Mouse (Mus musculus) layer of hippocampus, postnatal 14 days (tissue): ENCODE results near the gene Atf4. TPM values are rescaled to one million over a fixed set of nuclear protein-coding genes. Genes with fewer than 3 reads are reported as not detected.

Experiments
- DNase-seq, 2 experiments: peaks; one replicate each; pipeline ENCODE4 v3.0.0; 2021 to 2022; ENCODE audit warnings: low spot score in 2 of 2, mixed read lengths in 1 of 2
- total RNA-seq, 2 experiments: library from RNA; stranded (reverse); gene quantifications; 2 replicates each; pipeline ENCODE4 v1.2.3; 2021

The Atf4 gene
- total RNA-seq, 2 experiments from 2014 or later, result 96.2 to 96.4 TPM

DNA sequence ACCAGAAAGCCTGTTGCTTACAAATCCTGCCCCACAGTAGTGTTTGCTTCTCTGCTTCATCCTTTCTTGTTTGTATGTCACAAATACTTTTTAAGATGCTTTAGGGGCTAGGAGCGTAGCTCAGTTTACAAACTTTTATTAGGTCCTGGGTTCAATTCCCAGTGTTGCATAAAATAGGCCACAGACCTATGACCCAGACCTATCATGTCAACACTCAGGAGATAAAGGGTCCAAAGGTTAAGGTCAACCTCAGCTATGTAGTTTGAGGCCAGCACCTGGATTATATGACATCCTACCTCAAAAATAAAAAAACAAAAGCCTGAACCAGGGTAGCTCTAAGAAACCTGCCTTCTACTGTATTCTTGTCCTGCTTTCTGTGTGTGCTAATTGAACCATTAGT is 6.4 kb upstream of the Atf4 start:
- DNase-seq, result no peak

DNA sequence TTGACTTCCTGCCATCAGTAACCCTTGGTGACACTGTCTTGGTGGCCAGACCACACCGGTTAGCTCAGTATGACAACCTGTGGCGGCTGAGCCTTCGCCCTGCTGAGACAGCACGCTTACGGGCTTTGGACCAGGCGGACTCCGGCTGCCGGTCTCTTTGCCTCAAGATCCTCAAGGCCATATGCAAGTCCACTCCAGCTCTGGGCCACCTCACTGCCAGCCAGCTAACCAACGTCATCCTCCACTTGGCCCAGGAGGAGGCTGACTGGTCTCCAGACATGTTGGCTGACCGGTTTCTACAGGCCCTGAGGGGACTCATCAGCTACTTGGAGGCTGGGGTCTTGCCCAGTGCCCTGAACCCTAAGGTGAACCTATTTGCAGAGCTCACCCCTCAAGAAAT is 5.3 kb upstream of the Atf4 start:
- no peak for DNase-seq

DNA sequence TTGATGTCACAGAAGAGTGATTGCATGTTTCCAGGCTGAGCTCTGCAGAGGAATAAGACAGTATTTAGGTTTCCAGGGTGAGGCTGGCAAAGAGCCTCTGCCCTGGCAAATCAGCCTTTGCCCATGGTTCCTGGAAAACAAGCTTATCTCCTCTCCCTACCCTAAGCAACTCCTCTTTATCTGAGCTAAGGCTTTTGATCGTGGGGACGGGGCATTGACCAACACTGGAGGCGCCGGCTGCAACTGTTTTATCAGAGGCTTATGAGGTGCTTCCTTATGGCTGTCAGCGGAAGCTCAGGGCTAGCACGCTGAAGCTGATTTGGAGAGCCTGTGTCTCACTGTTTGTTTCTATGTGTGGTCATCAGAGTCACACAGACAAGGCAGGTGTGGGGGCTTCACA is 4.4 kb upstream of the Atf4 start:
- no peak for DNase-seq

DNA sequence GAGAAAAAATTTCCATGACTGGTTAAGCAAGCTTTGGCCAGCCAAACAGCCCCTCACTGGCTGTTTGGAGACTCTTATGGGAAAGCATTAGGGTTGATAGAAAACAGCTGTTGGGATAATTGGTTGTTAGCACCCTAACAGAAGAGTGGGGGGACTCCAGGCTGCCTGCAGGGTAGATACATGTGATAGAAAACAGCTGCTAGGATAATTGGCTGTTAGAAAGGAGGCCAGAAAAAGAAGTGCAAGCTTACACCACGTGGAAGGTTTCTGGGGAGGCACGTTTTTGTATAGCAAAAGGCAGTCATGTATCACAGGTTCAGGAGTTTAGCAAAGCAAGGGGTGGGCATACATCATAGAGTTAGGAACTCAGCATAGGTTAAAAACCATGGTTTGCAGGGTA is 1.5 kb upstream of the Atf4 start:
- no peak for DNase-seq

DNA sequence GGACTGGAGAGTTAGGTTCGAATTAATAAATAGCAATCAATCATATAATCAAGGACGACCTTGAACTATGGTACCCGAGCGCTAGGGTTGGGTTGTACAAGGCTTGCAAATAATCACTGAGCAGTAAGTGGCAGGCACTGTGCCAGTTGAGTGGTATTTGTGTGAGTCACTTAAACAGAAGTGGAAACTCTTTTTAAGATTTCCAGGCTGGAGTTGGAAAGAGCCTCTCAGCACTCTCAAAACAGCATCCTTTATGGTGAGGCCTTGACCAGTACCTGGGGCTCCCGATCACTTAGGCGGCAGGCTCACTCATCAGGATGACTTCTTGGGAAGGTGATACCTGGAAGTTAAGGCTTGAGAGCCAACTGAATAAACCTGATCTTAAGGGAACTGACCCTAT is 777 bp upstream of the Atf4 start:
- DNase-seq, result peak in 1 of 2 experiments; percentile 44

DNA sequence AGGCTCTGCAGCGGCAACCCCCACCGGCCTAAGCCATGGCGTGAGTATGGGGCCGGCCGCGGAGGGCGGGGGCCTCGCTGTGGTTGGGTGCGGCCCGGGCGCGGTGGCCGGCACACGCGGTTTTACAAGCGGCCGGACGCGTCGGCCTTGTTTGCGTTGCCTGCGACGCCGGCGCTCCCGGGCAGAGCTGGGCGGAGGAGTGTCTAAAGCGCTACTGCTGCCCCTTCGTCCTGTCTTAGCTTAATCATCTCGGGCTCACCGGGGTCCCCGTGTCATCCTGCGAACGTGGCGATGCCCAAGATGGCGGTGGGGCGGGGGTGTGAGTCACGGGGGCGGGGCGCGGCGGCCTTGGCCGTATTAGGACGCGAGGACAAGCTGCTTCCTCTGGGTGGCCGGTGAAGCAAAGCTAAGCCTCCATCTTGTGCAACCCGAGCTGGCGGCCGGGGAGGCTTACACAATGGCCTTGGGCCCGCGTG is 700 bp downstream of the Atf4 start:
- no peak for DNase-seq

DNA sequence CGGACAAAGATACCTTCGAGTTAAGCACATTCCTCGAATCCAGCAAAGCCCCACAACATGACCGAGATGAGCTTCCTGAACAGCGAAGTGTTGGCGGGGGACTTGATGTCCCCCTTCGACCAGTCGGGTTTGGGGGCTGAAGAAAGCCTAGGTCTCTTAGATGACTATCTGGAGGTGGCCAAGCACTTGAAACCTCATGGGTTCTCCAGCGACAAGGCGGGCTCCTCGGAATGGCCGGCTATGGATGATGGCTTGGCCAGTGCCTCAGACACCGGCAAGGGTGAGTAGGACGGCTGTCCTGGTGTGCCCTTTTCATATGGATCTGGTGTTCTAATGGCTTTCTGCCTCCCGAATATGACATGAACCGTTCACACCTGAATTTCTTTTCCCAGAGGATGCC is 1.3 kb downstream of the Atf4 start:
- no peak for DNase-seq

DNA sequence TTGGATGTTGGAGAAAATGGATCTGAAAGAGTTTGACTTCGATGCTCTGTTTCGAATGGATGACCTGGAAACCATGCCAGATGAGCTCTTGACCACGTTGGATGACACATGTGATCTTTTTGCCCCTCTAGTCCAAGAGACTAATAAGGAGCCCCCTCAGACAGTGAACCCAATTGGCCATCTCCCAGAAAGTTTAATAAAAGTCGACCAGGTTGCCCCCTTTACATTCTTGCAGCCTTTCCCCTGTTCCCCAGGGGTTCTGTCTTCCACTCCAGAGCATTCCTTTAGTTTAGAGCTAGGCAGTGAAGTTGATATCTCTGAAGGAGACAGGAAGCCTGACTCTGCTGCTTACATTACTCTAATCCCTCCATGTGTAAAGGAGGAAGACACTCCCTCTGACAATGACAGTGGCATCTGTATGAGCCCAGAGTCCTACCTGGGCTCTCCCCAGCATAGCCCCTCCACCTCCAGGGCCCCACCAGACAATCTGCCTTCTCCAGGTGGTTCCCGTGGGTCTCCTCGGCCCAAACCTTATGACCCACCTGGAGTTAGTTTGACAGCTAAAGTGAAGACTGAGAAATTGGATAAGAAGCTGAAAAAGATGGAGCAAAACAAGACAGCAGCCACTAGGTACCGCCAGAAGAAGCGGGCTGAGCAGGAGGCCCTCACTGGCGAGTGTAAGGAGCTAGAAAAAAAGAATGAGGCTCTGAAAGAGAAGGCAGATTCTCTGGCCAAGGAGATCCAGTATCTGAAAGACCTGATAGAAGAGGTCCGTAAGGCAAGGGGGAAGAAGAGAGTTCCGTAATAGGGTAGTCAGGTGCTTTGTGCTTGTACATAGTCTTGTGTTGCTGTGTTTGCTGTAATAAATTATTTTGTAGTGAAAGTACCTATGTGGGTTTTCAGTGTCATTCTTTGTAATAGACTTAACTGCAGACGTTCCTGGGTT is 1.9 kb downstream of the Atf4 start:
- no peak for DNase-seq

DNA sequence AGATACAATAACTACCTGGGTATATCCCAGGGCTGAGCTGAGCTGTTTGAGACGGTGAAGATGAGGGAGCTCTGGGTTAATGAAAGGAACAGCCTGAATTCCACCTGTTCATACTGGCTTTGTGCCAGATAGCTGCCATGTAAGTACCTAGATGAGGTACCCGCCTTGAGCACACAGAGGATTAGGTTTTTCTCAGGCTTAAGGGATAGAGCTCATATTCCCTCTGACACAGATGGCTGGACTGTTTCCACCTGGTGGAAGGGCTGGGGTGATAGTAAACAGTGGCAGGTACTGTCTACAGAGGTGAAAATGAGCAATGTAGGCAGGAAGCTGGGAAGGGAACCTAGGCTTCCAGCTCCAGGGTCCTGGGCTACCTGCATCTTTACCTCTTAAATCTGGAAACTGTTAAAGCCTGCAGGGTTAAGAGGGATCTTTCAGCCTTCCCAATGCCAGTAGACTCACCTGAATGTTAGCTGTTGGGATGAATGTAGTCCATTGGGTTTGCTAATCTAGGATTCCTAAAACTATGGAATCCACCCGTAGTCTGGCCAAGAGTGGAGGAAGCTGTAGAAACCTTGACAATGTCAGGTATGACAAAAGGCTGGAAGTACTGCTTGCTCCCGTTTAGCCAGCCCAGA is 2.7 kb downstream of the Atf4 start:
- DNase-seq, result no peak

DNA sequence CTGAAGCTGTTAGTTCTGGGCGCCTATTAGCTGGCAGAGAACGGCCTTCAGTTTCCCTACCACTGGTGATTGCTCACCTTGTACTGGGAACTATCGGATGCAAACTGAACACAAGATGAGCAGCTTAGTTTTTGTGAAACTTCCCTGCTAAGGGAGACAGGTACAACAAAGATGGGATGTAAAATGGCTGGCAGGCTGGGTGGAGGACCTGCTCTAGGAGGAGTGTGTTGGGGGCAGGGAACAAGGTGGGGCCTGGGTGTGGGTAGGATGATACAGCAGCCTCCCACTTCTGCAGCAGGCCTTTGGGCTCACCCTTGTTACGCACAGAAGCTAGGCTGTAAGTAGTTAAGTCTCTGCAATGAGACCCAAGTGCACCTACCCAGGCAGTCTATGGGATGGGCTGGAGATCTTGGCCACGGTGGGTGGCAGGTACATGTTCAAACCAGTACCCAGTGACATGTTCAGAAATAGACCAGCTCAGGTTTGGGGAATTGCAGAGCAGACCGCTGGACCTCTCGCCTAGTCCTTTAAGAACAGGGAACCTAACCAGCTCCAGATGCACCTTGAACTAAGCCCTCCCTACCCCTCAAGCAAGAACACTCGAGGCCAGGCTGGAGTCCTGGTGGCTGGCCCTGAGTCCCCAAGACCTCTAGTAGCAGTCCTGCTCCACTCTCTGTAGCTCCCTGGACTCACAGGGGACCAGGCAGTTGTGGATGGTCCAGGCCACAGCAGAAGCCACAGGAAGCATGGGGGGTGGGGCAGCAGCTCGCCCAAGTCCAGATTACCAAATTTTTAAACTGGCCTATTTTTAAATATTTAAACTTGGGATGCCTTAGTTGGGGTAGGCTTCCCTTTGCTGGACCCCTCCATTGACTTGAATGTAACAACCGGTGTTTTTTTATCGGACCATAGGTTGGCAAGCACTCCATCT is 3.5 kb downstream of the Atf4 start:
- no peak for DNase-seq

DNA sequence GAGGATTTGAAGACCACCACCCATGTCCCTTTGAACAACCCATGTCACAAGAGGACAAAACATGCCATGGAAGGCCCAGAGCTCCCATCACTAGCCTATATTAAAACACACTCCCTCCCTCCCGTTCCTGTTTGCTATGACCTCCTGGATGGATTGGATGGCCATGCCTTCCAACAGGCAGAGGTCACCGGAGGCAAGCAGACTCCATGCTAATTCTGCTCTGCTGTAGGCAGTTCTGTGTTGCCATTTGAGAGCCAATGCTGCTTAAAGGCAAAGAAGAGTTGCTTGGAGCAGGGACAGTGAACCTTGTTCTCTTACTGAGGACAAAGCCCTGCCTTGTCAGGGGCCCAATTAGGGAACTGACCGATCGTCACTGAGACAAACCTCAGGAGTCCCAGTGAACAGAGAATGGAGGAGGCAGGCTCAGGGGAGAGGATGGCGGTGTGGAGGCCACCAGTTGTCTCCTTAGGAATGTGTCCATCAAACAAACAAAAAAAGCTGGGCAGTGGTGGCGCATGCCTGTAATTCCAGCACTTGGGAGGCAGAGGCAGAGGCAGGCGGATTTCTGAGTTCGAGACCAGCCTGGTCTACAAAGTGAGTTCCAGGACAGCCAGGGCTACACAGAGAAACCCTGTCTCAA is 4.5 kb downstream of the Atf4 start:
- DNase-seq, result no peak

DNA sequence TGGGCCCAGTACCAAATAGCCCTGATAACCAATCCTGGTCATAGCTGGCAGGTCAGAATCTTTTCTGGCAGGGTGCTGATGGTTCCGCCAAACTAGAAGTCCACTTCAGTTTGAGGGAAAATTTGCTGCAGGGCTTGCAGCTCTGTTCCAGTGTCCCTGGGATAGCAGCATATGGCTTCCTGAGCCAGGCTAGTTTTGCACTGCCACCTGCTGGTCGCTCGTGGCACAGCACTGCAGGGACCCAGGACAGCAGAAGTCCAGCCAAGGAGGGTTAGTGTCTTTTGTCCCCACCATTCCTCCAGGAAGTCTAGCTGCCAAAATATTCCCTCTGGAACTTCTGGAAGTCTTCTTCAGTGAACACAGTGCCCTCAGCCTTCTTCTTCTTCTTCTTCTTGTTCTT is 5.7 kb downstream of the Atf4 start:
- DNase-seq, result peak; percentile 81 to 85

DNA sequence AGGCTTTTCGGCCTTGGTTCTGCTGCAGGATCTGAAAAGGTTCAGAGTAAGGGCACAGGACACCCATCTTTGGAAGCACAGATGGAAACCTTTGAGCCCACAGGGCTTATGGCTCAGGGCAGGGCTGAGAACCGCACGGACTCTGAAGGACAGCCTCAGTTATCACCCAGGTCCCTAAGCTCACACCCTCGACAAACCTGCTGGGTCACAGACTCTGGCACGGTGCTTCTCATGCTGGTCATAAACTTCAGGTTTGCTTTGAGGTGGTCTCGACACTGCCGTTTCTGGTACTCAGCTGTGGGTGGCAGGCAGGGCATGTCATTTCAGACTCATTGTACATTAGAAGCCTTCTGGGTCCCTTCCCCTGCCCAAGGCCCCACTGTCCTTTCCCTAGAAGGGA is 6.1 kb downstream of the Atf4 start:
- DNase-seq, result no peak

DNA sequence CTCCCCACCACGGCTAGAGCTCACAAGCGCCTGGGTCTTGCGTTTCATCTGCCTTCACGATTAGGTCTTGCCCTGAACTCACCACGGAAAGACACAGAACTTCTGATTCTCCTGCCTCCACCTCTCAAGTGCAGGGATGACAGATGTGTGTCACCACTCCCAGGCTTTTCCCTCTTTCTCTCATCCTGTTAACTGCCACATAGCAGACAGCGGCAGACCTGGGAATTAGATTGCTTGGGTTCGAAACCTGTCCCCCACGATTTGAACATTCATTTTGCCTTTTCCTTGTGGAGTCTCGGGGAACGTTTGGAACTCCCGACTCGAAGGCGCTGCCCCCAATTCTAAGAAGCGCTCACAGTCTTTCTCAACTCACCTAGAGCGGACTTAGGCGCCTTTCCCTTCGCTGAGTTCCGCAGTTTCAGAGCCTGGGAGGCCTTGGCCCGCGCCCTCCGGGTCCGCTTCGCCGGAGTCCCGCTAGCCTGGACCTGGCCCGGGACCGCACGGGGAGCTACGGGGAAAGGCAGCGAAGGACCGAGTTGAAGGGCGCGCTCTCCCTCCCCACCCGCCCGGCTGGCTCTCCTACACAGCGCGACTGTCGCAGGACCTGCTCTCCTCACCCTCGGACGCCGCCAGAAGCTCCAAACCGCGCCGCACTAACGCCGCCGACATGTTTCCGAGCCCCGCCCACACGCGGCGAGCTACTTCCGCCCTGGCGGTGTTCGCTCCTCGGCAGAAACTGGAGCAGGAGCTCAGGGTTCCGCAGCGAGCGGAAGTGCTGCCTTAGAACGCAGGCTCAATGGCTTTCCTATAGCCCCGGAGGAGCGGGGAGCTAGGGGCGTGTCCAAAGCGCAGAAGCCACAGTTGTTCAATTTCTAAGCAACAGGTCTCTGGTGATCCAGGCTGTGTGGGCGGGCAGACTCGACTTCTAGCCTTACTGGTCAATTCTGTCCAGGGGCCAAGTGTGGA is 8.9 kb downstream of the Atf4 start, which contains the start of gene Rps19bp1:
Gene Rps19bp1, minus strand, starts transcription at position 706 of the 966 bp plus-strand sequence.
- peak; percentile 82 to 89 for DNase-seq

DNA sequence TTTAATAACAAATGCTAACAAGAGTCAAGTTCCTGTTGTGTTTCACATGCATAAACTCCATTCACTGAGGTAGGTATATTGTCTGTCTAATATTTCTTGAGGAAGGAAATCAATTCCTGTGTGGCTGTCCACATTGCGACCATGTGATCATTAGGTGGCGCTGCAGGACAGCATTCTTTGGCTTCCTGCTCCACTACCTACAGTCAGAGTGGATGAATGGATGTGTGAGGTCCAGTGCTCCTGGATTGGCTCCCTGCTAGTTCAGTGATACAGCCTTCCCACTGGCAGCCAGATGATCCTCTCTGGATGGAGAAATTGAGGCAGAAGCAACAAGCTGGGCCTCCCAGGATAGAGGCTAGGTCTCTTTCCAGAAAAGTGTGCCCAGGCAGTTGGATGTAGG is 11.3 kb downstream of the Atf4 start:
- peak; percentile 78 to 89 for DNase-seq

DNA sequence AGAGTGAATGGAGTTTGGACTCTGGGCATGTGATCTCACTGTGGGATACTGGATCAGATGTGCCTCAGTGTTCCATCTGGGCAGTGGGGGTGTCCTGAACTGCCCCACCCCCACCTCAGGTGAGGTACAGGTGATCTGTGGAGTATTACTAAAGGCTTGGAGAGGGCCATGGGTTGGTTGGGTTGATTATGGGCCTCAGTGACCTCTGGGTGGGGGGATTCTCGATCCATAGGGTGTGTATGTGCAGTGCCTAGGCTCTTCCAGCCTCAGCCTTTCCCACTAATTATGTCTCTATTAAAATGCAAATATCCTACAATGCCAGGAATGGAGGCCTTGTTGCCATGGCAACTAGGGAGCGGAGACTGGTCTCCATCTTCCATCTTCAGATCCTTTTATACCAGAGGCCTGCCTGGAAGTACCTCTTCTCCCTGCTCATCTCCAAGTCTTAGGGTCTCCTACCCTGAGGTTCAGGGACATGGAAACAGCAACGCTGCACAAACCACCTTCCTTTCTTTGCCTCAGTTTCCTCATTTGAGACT is 16.9 kb downstream of the Atf4 start:
- DNase-seq, result no peak

DNA sequence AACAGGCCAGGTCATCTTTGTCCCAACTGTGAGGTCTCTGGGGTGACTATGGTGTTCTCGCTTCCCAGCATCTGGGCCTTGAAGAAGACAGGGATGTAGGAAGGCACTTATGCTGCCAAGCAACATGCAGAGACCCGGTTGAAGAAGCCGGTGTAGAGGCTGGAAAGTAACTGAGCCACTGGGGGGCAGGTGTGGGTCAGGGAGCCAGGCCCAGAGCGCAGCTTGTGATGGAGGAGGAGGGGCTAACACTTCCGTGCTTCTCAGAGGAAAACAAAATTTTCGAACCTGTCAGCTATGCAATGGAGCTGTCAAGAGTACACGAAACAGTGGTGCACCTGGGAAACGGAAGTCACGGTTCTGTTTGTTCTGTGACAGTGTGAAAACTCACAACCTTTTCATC is 22.1 kb downstream of the Atf4 start:
- DNase-seq, result no peak

DNA sequence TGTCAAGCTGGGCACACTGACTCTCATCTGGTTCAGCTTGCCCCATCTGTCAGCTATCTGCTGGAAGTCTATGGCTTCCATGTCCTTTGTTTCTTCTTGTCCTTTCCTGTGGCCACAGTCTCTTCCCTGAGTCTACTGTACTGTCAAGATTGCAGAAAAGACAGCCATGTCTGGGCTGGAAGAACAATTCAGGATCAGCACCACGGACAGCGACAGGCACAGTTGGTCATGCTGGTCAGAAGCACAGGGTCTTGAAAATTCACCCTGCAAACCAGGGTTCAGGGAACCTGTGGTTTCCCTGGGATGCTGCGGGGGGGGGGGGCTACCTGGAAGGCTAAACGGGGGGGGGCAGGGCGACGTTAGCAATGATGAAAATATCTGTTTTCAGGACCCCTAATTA is 22.6 kb downstream of the Atf4 start:
- DNase-seq, result peak in 1 of 2 experiments; percentile 12

DNA sequence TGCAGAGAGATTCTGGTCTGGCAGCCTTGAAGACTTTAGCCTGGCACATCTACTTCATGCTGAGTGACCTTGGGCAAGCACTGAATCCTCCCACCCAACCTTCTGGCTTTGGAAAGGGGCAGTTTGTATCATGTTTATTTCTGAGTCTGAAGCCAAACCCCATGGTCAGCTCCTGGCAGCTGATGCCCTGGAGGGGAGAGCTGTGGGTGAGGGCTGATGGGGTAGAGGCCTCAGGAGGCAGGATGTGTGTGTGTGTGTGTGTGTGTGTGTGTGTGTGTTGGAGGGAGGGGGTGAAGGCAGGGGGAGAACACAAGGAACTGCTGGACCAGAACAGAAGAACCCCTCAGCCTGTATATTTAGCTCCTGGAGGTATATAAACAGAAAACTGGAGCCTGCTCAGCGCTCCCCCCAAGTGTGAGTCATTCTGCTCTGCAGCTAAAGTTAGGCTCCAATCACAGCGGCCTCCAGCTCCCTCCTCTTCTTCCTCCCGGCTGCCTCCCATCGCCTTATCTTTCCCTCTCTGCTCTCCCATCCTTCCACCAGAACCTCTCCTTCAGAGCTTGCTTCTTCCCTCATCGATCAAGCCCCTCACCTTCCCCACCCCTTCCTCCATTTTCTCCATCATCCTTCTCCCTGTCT is 23.3 kb downstream of the Atf4 start:
- DNase-seq, result peak in 1 of 2 experiments; percentile 8
